Mouse (Mus musculus): ENCODE data around the gene Slc11a2. TPM values are rescaled to one million over a fixed set of nuclear protein-coding genes. Genes with fewer than 3 reads are reported as not detected.

The Slc11a2 gene
- total and polyA plus RNA-seq, 2 experiments from 2014 or later, result 17.6 to 36.8 TPM

GRCm38 (mm10) chr15:100456356-100456991, 31.6 kb upstream of the Slc11a2 start:
- no peak for TF ChIP-seq CTCF (IDR thresholded peaks at IDR 0.05; ENCODE audit: low read depth)
- H3K36me3 ChIP-seq (ENCODE audit: insufficient read depth), result no peaks in the 10 kb centered on the region
- no peak for DNase-seq

GRCm38 (mm10) chr15:100452486-100452885, 27.6 kb upstream of the Slc11a2 start:
- DNase-seq (no peak), ATAC-seq (no peak)
- Histone ChIP-seq H3K4me1 (ENCODE audit: insufficient read depth) (no peaks in the 10 kb centered on the region), H3K4me2 (ENCODE audit: low read depth) (no peak overlapping the region), H3K27me3 (ENCODE audit: insufficient read depth, low read length) (no peaks in the 10 kb centered on the region), H3K4me3 (ENCODE audit: low read depth, low read length) (no peak overlapping the region), H3K9ac (no peak overlapping the region), H3K27ac (ENCODE audit: low read depth, low read length) (no peak overlapping the region), H3K36me3 (ENCODE audit: insufficient read depth) (no peaks in the 10 kb centered on the region), H3K9me3 (ENCODE audit: low read length) (no peaks in the 10 kb centered on the region)
- TF ChIP-seq CTCF (IDR thresholded peaks at IDR 0.05; ENCODE audit: low read depth), result no peak
- 82% methylated on average over 11 of the region's 11 CpGs for WGBS

More at GRCm38 (mm10) chr15:100456356-100456991, 31.6 kb upstream of the Slc11a2 start:
- no peak overlapping the region for H3K4me2 ChIP-seq (ENCODE audit: low read depth)
- ATAC-seq, result no peak
- no peak overlapping the region for H3K4me3 ChIP-seq (ENCODE audit: low read depth, low read length)
- no peak overlapping the region for H3K27ac ChIP-seq (ENCODE audit: low read depth, low read length)
- H3K9ac ChIP-seq, result no peak overlapping the region
- no peaks in the 10 kb centered on the region for H3K4me1 ChIP-seq (ENCODE audit: insufficient read depth)
- H3K9me3 ChIP-seq (ENCODE audit: low read length), result no peaks in the 10 kb centered on the region
- H3K27me3 ChIP-seq (ENCODE audit: insufficient read depth, low read length), result no peaks in the 10 kb centered on the region
- WGBS, result 61% methylated on average over 7 of the region's 7 CpGs

- H3K27me3 ChIP-seq (ENCODE audit: insufficient read depth, low read length), result no peaks in the 10 kb centered on the region
- no peaks in the 10 kb centered on the region for H3K9me3 ChIP-seq (ENCODE audit: low read length)
- no peak overlapping the region for H3K4me3 ChIP-seq (ENCODE audit: low read depth, low read length)
- TF ChIP-seq CTCF (IDR thresholded peaks at IDR 0.05; ENCODE audit: low read depth), result no peak
- H3K36me3 ChIP-seq (ENCODE audit: insufficient read depth), result no peaks in the 10 kb centered on the region
- WGBS, result 50% methylated on average over 16 of the region's 16 CpGs
- peak overlapping the region; percentile 31 for H3K4me2 ChIP-seq (ENCODE audit: low read depth)
- no peaks in the 10 kb centered on the region for H3K4me1 ChIP-seq (ENCODE audit: insufficient read depth)
- no peak overlapping the region for H3K27ac ChIP-seq (ENCODE audit: low read depth, low read length)
- ATAC-seq (no peak), DNase-seq (peak; percentile 48)
- no peak overlapping the region for H3K9ac ChIP-seq
These were observed 26.4 kb upstream of the Slc11a2 start for GRCm38 (mm10) chr15:100451245-100451644.

GRCm38 (mm10) chr15:100449495-100449894, 24.6 kb upstream of the Slc11a2 start:
- 95% methylated on average over 3 of the region's 3 CpGs for WGBS
- H3K9me3 ChIP-seq (ENCODE audit: low read length), result no peaks in the 10 kb centered on the region
- no peak overlapping the region for H3K4me2 ChIP-seq (ENCODE audit: low read depth)
- no peak overlapping the region for H3K27ac ChIP-seq (ENCODE audit: low read depth, low read length)
- no peak overlapping the region for H3K4me3 ChIP-seq (ENCODE audit: low read depth, low read length)
- ATAC-seq, result no peak
- no peak overlapping the region for H3K9ac ChIP-seq
- no peak for TF ChIP-seq CTCF (IDR thresholded peaks at IDR 0.05; ENCODE audit: low read depth)
- H3K36me3 ChIP-seq (ENCODE audit: insufficient read depth), result no peaks in the 10 kb centered on the region
- no peaks in the 10 kb centered on the region for H3K4me1 ChIP-seq (ENCODE audit: insufficient read depth)
- H3K27me3 ChIP-seq (ENCODE audit: insufficient read depth, low read length), result no peaks in the 10 kb centered on the region
- DNase-seq, result no peak

- H3K9ac ChIP-seq, result no peak overlapping the region
- H3K4me1 ChIP-seq (ENCODE audit: insufficient read depth), result no peaks in the 10 kb centered on the region
- no peaks in the 10 kb centered on the region for H3K27me3 ChIP-seq (ENCODE audit: insufficient read depth, low read length)
- WGBS, result 82% methylated on average over 4 of the region's 4 CpGs
- H3K36me3 ChIP-seq (ENCODE audit: insufficient read depth), result no peaks in the 10 kb centered on the region
- no peaks in the 10 kb centered on the region for H3K9me3 ChIP-seq (ENCODE audit: low read length)
- ATAC-seq (no peak), DNase-seq (no peak)
- H3K4me3 ChIP-seq (ENCODE audit: low read depth, low read length), result no peak overlapping the region
- TF ChIP-seq CTCF (IDR thresholded peaks at IDR 0.05; ENCODE audit: low read depth), result no peak
- H3K4me2 ChIP-seq (ENCODE audit: low read depth), result no peak overlapping the region
- no peak overlapping the region for H3K27ac ChIP-seq (ENCODE audit: low read depth, low read length)
These were observed 23.7 kb upstream of the Slc11a2 start for GRCm38 (mm10) chr15:100448572-100448971.

- WGBS, result 83% methylated on average over 2 of the region's 2 CpGs
- no peak for ATAC-seq
- H3K4me1 ChIP-seq (ENCODE audit: insufficient read depth), result no peaks in the 10 kb centered on the region
- H3K4me2 ChIP-seq (ENCODE audit: low read depth), result no peak overlapping the region
- H3K27me3 ChIP-seq (ENCODE audit: insufficient read depth, low read length), result no peaks in the 10 kb centered on the region
- H3K9me3 ChIP-seq (ENCODE audit: low read length), result no peaks in the 10 kb centered on the region
- H3K4me3 ChIP-seq (ENCODE audit: low read depth, low read length), result no peak overlapping the region
- H3K36me3 ChIP-seq (ENCODE audit: insufficient read depth), result no peaks in the 10 kb centered on the region
- H3K9ac ChIP-seq, result no peak overlapping the region
- H3K27ac ChIP-seq (ENCODE audit: low read depth, low read length), result no peak overlapping the region
- DNase-seq, result no peak
- TF ChIP-seq CTCF (IDR thresholded peaks at IDR 0.05; ENCODE audit: low read depth), result no peak
These were observed 22.0 kb upstream of the Slc11a2 start for GRCm38 (mm10) chr15:100446887-100447286.

GRCm38 (mm10) chr15:100443126-100443922, 18.5 kb upstream of the Slc11a2 start:
- DNase-seq, result peak; percentile 94
- 0 out of 2 replicates have a peak, but pooled peaks have one; percentile 26 for TF ChIP-seq CTCF (IDR thresholded peaks at IDR 0.05; ENCODE audit: low read depth)
- Histone ChIP-seq H3K9me3 (ENCODE audit: low read length) (no peaks in the 10 kb centered on the region), H3K4me1 (ENCODE audit: insufficient read depth) (no peaks in the 10 kb centered on the region), H3K36me3 (ENCODE audit: insufficient read depth) (no peaks in the 10 kb centered on the region), H3K9ac (peak overlapping the region; percentile 39), H3K27ac (ENCODE audit: low read depth, low read length) (peak overlapping the region; percentile 74), H3K4me3 (ENCODE audit: low read depth, low read length) (peak overlapping the region; percentile 39), H3K4me2 (ENCODE audit: low read depth) (peak overlapping the region; percentile 51), H3K27me3 (ENCODE audit: insufficient read depth, low read length) (no peaks in the 10 kb centered on the region)
- peak; percentile 99 for ATAC-seq
- WGBS, result 9% methylated on average over 21 of the region's 31 CpGs
